Comparison of ENCODE assay signal across 17 mouse cellular contexts in the genomic region with DNA sequence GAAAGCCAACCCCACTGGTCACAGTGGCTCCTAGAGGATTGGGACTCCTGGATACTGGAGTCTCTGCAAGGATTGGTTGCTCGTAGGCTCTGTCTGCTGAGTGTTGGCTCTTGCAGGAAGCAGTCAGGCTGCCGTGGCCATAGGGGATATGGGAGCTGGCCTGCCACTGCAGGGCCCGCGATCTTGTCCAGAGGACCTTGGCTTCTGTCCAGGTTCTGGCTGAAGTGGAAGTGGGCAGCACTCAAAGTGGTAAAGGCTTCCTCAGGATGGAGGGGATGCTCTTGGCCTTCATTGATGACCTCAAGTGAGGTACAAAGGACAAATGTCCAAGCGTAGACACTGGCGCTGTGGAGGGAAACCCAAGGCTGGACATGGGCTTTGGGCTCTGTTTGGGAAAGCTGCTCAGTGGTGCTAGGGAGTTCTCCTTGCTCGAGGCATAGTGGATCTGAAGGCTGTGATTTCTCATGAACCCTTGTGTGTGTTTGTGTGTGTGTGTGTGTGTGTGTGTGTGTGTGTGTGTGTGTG. TPM values are rescaled to one million over a fixed set of nuclear protein-coding genes. Genes with fewer than 3 reads are reported as not detected.
DNase-seq lines count a peak whose midpoint lies in the region; ATAC-seq lines count a peak whose summit lies in the region.
"Had no signal": no experiment of that assay in that cellular context is flagged by ENCODE, and none has a peak within 500 bp of the region (broad histone marks: within the 10 kb centered on the region; RNA-seq: fewer than 3 reads in every experiment).

No protein-coding gene starts in this region.

- peaks cover 23% of the 10 kb centered on the region for H3K4me1 ChIP-seq in heart, embryonic 16.5 days (ENCODE audit: control insufficient read depth, insufficient read depth, low read length)

- H3K9ac ChIP-seq in heart, embryonic 16.5 days (ENCODE audit: low read length): no peak overlapping the region
- H3K9ac ChIP-seq: forebrain, postnatal 0 days; kidney, embryonic 15.5 days; liver, embryonic 13.5 days had no signal

- ATAC-seq in CD4-positive, CD25-positive, alpha-beta regulatory T cell, adult 4 months: no peak
- 0 out of 2 replicates have a peak, but pooled peaks have one; percentile 12 for ATAC-seq in heart, embryonic 16.5 days (replicated peaks; ENCODE audit: extremely low read depth, insufficient read depth, low FRiP score)
- ATAC-seq: forebrain, postnatal 0 days; hindbrain, embryonic 16.5 days had no signal

- peak; percentile 12 for DNase-seq in CD4-positive, CD25-positive, alpha-beta regulatory T cell, adult 2 months (ENCODE audit: low read depth, low spot score)
- no peak for DNase-seq in heart, adult 8-10 months (ENCODE audit: low spot score)
- peak; percentile 43 for DNase-seq in right cerebral cortex, postnatal 14 days
- DNase-seq in right cerebral cortex, adult 2 months (ENCODE audit: low spot score in 2 of 2): no peak
- no peak for DNase-seq in thymus, postnatal 36 days
- no peak for DNase-seq in embryo, embryonic 10.5 days (ENCODE audit: low spot score)
- DNase-seq: forebrain, postnatal 0 days; liver, embryonic 13.5 days had no signal

- no peaks in the 10 kb centered on the region for H3K27me3 ChIP-seq in heart, embryonic 16.5 days (ENCODE audit: control insufficient read depth, insufficient read depth, low read length)
- H3K27me3 ChIP-seq: kidney, embryonic 15.5 days had no signal

- 50% methylated on average over 7 of the region's 7 CpGs for WGBS in heart, embryonic 16.5 days

- no peaks in the 10 kb centered on the region for H3K9me3 ChIP-seq in heart, embryonic 16.5 days (replicated peaks; ENCODE audit: control insufficient read depth, low read length)
- H3K9me3 ChIP-seq: kidney, embryonic 15.5 days; liver, embryonic 13.5 days; megakaryocyte, embryonic 14.5 days had no signal

- no peak overlapping the region for H3K4me2 ChIP-seq in heart, embryonic 16.5 days (ENCODE audit: low read depth, low read length)
- H3K4me2 ChIP-seq: kidney, embryonic 15.5 days; liver, embryonic 13.5 days had no signal

- H3K27ac ChIP-seq in heart, embryonic 16.5 days (ENCODE audit: low read length): peak overlapping the region; percentile 2; the same call in 1 of the 2 replicates
- H3K27ac ChIP-seq: kidney, embryonic 15.5 days; liver, embryonic 13.5 days had no signal

- peaks cover 1% of the 10 kb centered on the region; the same call in 1 of the 2 replicates for H3K36me3 ChIP-seq in heart, embryonic 16.5 days (ENCODE audit: control insufficient read depth, insufficient read depth)

- no peak overlapping the region for H3K4me3 ChIP-seq in heart, embryonic 16.5 days (ENCODE audit: low read length)
- H3K4me3 ChIP-seq: erythroblast, embryonic 14.5 days; kidney, embryonic 15.5 days; liver, embryonic 13.5 days; megakaryocyte, embryonic 14.5 days had no signal

RNA-seq across cellular contexts. Expression of gene Cd5, which starts 20.5 kb away (rescaled TPM):
- polyA plus RNA-seq in CD4-positive, CD25-positive, alpha-beta regulatory T cell, adult 4 months (2017; shearing (Covaris generic)): 100 to 1,000 TPM; 449 to 646 TPM
- 1.6 and 3.0 TPM in 2 replicates for polyA plus RNA-seq in heart, embryonic 16.5 days (2015; fragmentation: Nextera tagmentation; extraction: Ambion mirVana)
- under 1 TPM; 0.16 to 0.26 (median 0.21) TPM for total RNA-seq in heart, adult 8-10 months (2022)
- total RNA-seq: left cerebral cortex, postnatal 36 days had no signal
- polyA plus RNA-seq: erythroblast, embryonic 14.5 days; liver, embryonic 13.5 days had no signal

RNA-seq across cellular contexts. Expression of gene Vps37c, which starts 29.8 kb away (rescaled TPM):
- polyA plus RNA-seq in CD4-positive, CD25-positive, alpha-beta regulatory T cell, adult 4 months (2017; shearing (Covaris generic)): 10 to 100 TPM; 14.5 to 15.7 TPM
- 29.3 and 30.4 TPM in 2 replicates for polyA plus RNA-seq in heart, embryonic 16.5 days (2015; fragmentation: Nextera tagmentation; extraction: Ambion mirVana)
- total RNA-seq in heart, adult 8-10 months (2022): 10 to 100 TPM; 21.0 to 25.1 (median 23.0) TPM

RNA-seq across cellular contexts. Expression of gene Pga5, which starts 40.4 kb away (rescaled TPM):
- not detected for polyA plus RNA-seq in CD4-positive, CD25-positive, alpha-beta regulatory T cell, adult 4 months (2017; shearing (Covaris generic))
- polyA plus RNA-seq in heart, embryonic 16.5 days (2015; fragmentation: Nextera tagmentation; extraction: Ambion mirVana): not detected in 2 replicates
- total RNA-seq in heart, adult 8-10 months (2022): not detected
- total RNA-seq: forebrain, postnatal 0 days; gastrocnemius, postnatal 4 days; left cerebral cortex, postnatal 36 days had no signal
- polyA plus RNA-seq: cortical plate, adult 2 months; erythroblast, embryonic 14.5 days; forebrain, postnatal 0 days; hindbrain, embryonic 16.5 days; kidney, embryonic 15.5 days; liver, embryonic 13.5 days had no signal

Comparison
In these comparisons a context has a peak if more than half of its experiments do, and no peak if none do; other contexts are left out.
1. DNase-seq: peak in CD4-positive, CD25-positive, alpha-beta regulatory T cell, adult 2 months (single experiment) and right cerebral cortex, postnatal 14 days (single experiment); none in heart, adult 8-10 months (single experiment), right cerebral cortex, adult 2 months (0 of 2), thymus, postnatal 36 days (0 of 2) and embryo, embryonic 10.5 days (single experiment).
2. RNA of gene Cd5, which starts 20.5 kb away (polyA plus RNA-seq): 449 to 646 TPM in CD4-positive, CD25-positive, alpha-beta regulatory T cell, adult 4 months; 1.6 to 3.0 TPM in heart, embryonic 16.5 days; every median in the first group is over 100 times any median in the second.